Mouse (Mus musculus): ENCODE data around the gene Gpsm3.

The Gpsm3 gene

GRCm38 (mm10) chr17:34629796-34630603 is 40.4 kb downstream of the Gpsm3 start:
- no peak for DNase-seq (ENCODE audit: low read depth)

- no peak for DNase-seq (ENCODE audit: low read depth)
Observed at GRCm38 (mm10) chr17:34630761-34631301, 41.2 kb downstream of the Gpsm3 start.

GRCm38 (mm10) chr17:34631647-34632046 is 42.0 kb downstream of the Gpsm3 start:
- no peak for DNase-seq (ENCODE audit: low read depth)

- peak; percentile 72 for DNase-seq (ENCODE audit: low read depth)
Observed at GRCm38 (mm10) chr17:34632261-34632691, 42.7 kb downstream of the Gpsm3 start.

- peak; percentile 66 for DNase-seq (ENCODE audit: low read depth)
Observed at GRCm38 (mm10) chr17:34635671-34636070, 46.1 kb downstream of the Gpsm3 start.

GRCm38 (mm10) chr17:34637459-34637858 is 47.9 kb downstream of the Gpsm3 start:
- DNase-seq (ENCODE audit: low read depth): no peak

GRCm38 (mm10) chr17:34639461-34640255 is 50.1 kb downstream of the Gpsm3 start:
- peak; percentile 53 for DNase-seq (ENCODE audit: low read depth)

- DNase-seq (ENCODE audit: low read depth): peak; percentile 78
Observed at GRCm38 (mm10) chr17:34640778-34641601, 51.4 kb downstream of the Gpsm3 start.

Measured in NIH3T3 (cell line).